Mouse (Mus musculus) lung, embryonic 16.5 days (tissue): ENCODE results near the gene Ctla4. TPM values are rescaled to one million over a fixed set of nuclear protein-coding genes. Genes with fewer than 3 reads are reported as not detected.

Experiments used
- ATAC-seq: fragments of 200-750 bp; cut with Nextera tagmentation; 2 replicates; pipeline ENCODE4 v1.8.0; 2017; ENCODE audit warnings: low read depth, mild to moderate bottlenecking, moderate library complexity
- H3K27ac ChIP-seq: fragments of 300-500 bp; sonication (generic); 2 replicates; pipeline ENCODE4 v1.5.1; 2014; ENCODE audit warnings: mild to moderate bottlenecking, control low read depth, low read length
- H3K27me3 ChIP-seq: fragments of 300-500 bp; sonication (generic); 2 replicates; pipeline ENCODE4 v1.6.1; 2014; ENCODE audit warnings: low read depth, low read length, mixed read lengths; ENCODE audit not compliant: control insufficient read depth, insufficient read depth
- H3K36me3 ChIP-seq: fragments of 300-500 bp; sonication (generic); 2 replicates; pipeline ENCODE4 v1.6.1; 2014; ENCODE audit warnings: low read length; ENCODE audit not compliant: control insufficient read depth, insufficient read depth
- H3K4me1 ChIP-seq: fragments of 300-500 bp; sonication (generic); replicated peaks from 2 replicates; pipeline ENCODE4 v1.6.1; 2014; ENCODE audit warnings: low read length, mixed read lengths; ENCODE audit not compliant: control insufficient read depth, insufficient read depth
- H3K4me2 ChIP-seq: fragments of 300-500 bp; sonication (generic); 2 replicates; pipeline ENCODE4 v1.6.1; 2014; ENCODE audit warnings: low read depth, low read length, control low read depth
- H3K4me3 ChIP-seq: fragments of 300-500 bp; sonication (generic); 2 replicates; pipeline ENCODE4 v1.5.1; 2014; ENCODE audit warnings: mild to moderate bottlenecking, low read length, control low read depth
- H3K9ac ChIP-seq: fragments of 300-500 bp; sonication (generic); 2 replicates; pipeline ENCODE4 v1.6.1; 2014; ENCODE audit warnings: low read length, control low read depth
- H3K9me3 ChIP-seq: fragments of 300-500 bp; sonication (generic); 2 replicates; pipeline ENCODE4 v1.6.1; 2016; ENCODE audit warnings: low read length; ENCODE audit not compliant: control insufficient read depth
- WGBS: fragments of 180-500 bp; shearing (Covaris S2); extraction: QIAGEN DNeasy Blood & Tissue Kit; methylation state at CpG from one replicate; pipeline ENCODE4 v1.1.7; 2014; 5-methylcytosine and 5-hydroxymethylcytosine counted together
- polyA plus RNA-seq: library from polyadenylated mRNA; unstranded; fragments of >200 nt; fragmentation: Nextera tagmentation; extraction: Ambion mirVana; gene quantifications from 2 replicates; pipeline ENCODE4 v1.2.1, GENCODE M21; 2015

Ctla4 gene
- polyA plus RNA-seq, 1 experiment from 2014 or later: 0.25 TPM

GRCm38 (mm10) chr1:60952958-60953357 is 66.2 kb downstream of the Ctla4 start:
- no peak overlapping the region for H3K9ac ChIP-seq
- H3K4me1 ChIP-seq: no peaks in the 10 kb centered on the region
- no peak overlapping the region for H3K4me3 ChIP-seq
- no peaks in the 10 kb centered on the region for H3K36me3 ChIP-seq
- ATAC-seq: no peak
- no peaks in the 10 kb centered on the region for H3K9me3 ChIP-seq
- H3K27ac ChIP-seq: no peak overlapping the region
- no peaks in the 10 kb centered on the region for H3K27me3 ChIP-seq
- H3K4me2 ChIP-seq: no peak overlapping the region
- 46% methylated on average over 7 of the region's 7 CpGs for WGBS

DNA sequence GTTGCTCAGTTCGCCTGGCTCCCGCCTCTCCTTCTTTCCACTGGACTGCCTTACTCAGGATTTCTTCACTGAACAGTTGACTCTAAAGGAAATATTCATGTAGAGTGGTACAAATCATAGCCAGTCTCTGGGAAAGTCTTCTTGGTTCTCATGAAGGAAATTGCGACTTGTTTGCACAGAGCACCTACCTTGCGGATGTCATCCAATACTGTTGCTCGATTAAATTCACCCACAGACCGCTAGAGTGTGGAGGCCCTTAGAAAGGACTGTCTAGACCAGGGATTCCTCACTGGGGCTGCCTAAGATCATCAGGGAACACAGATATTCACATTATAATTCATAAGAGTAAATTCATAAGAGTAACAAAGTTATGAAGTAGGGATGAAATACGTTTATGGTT is 66.9 kb downstream of the Ctla4 start:
- no peak overlapping the region for H3K27ac ChIP-seq

GRCm38 (mm10) chr1:60954759-60955158 is 68.0 kb downstream of the Ctla4 start:
- no peak for ATAC-seq
- Histone ChIP-seq H3K4me3 (no peak overlapping the region), H3K27me3 (no peaks in the 10 kb centered on the region), H3K4me1 (no peaks in the 10 kb centered on the region), H3K36me3 (no peaks in the 10 kb centered on the region), H3K9ac (no peak overlapping the region), H3K9me3 (no peaks in the 10 kb centered on the region), H3K4me2 (no peak overlapping the region), H3K27ac (no peak overlapping the region)
- 70% methylated on average over 2 of the region's 2 CpGs for WGBS

More for the DNA sequence above, 66.9 kb downstream of the Ctla4 start:
- H3K36me3 ChIP-seq: no peaks in the 10 kb centered on the region
- no peak for ATAC-seq
- H3K27me3 ChIP-seq: no peaks in the 10 kb centered on the region
- H3K9ac ChIP-seq: no peak overlapping the region
- no peak overlapping the region for H3K4me2 ChIP-seq
- no peaks in the 10 kb centered on the region for H3K4me1 ChIP-seq
- no peak overlapping the region for H3K4me3 ChIP-seq
- WGBS: 86% methylated on average over 7 of the region's 7 CpGs
- H3K9me3 ChIP-seq: no peaks in the 10 kb centered on the region

- WGBS: 87% methylated on average over 3 of the region's 3 CpGs
Observed at GRCm38 (mm10) chr1:60955186-60955585, 68.4 kb downstream of the Ctla4 start.

DNA sequence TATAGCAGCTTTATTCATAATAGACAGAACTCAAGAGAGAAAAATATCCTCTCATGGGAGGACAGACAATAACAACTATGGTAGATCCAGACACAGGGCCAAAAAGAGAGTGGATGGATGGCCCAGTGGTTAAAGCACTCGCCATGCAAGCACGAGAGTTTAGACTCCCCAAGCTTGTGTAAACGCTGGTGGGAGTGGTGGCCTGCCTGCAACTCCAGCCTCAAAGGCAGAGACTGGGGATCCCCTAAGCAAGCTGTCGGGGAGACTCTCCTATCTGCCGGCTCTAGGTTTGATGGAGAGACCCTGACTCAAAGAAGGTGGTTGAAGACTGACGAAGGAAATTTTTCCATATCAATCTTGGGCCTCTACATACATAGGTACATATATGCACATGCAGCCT is 69.4 kb downstream of the Ctla4 start:
- WGBS: 74% methylated on average over 6 of the region's 6 CpGs
- no peaks in the 10 kb centered on the region; the same call in 1 of the 2 replicates for H3K4me1 ChIP-seq
- no peak overlapping the region for H3K4me2 ChIP-seq
- no peak for ATAC-seq
- H3K27me3 ChIP-seq: no peaks in the 10 kb centered on the region
- H3K4me3 ChIP-seq: no peak overlapping the region
- no peak overlapping the region for H3K9ac ChIP-seq
- no peaks in the 10 kb centered on the region for H3K36me3 ChIP-seq
- no peak overlapping the region for H3K27ac ChIP-seq
- H3K9me3 ChIP-seq: no peaks in the 10 kb centered on the region

More at GRCm38 (mm10) chr1:60955186-60955585, 68.4 kb downstream of the Ctla4 start:
- Histone ChIP-seq H3K4me2 (no peak overlapping the region), H3K27me3 (no peaks in the 10 kb centered on the region), H3K4me3 (no peak overlapping the region), H3K9ac (no peak overlapping the region), H3K27ac (no peak overlapping the region), H3K4me1 (no peaks in the 10 kb centered on the region), H3K36me3 (no peaks in the 10 kb centered on the region), H3K9me3 (no peaks in the 10 kb centered on the region)
- no peak for ATAC-seq

- no peaks in the 10 kb centered on the region for H3K27me3 ChIP-seq
- H3K36me3 ChIP-seq: no peaks in the 10 kb centered on the region
- whole genome bisulfite sequencing: 77% methylated on average over 1 of the region's 1 CpGs
- no peaks in the 10 kb centered on the region; the same call in 1 of the 2 replicates for H3K4me1 ChIP-seq
- no peak for ATAC-seq
- H3K4me3 ChIP-seq: no peak overlapping the region
- H3K9me3 ChIP-seq: no peaks in the 10 kb centered on the region
- H3K4me2 ChIP-seq: no peak overlapping the region
- no peak overlapping the region for H3K9ac ChIP-seq
- no peak overlapping the region for H3K27ac ChIP-seq
Observed at GRCm38 (mm10) chr1:60958287-60958686, 71.5 kb downstream of the Ctla4 start.

DNA sequence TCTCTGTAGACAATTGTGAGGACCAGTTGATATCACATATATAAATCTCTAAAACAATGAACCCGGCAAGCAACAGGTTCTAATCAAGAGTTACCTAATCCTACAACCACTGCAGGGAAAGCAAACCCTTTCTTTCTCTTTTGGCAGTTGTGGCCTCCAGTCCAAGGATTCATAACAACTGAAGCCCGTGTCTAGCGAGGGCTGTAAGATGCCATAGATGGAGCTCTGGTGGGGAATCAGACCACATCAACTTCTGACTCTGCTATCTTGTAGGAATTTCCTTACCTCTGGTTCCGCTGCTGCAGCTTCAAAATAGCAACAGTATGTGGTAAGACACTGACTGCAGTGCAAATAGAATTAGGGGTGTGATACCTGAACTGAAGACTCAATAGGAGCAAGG is 72.4 kb downstream of the Ctla4 start:
- no peaks in the 10 kb centered on the region for H3K27me3 ChIP-seq
- H3K27ac ChIP-seq: no peak overlapping the region
- no peaks in the 10 kb centered on the region for H3K9me3 ChIP-seq
- H3K4me1 ChIP-seq: no peaks in the 10 kb centered on the region; the same call in 1 of the 2 replicates
- H3K4me2 ChIP-seq: no peak overlapping the region
- H3K4me3 ChIP-seq: no peak overlapping the region
- WGBS: 69% methylated on average over 4 of the region's 4 CpGs
- H3K9ac ChIP-seq: no peak overlapping the region
- H3K36me3 ChIP-seq: no peaks in the 10 kb centered on the region
- ATAC-seq: no peak

GRCm38 (mm10) chr1:60960451-60960850 is 73.7 kb downstream of the Ctla4 start:
- ATAC-seq: peak; percentile 80
- Histone ChIP-seq H3K36me3 (no peaks in the 10 kb centered on the region), H3K27ac (no peak overlapping the region), H3K9ac (peak overlapping the region; percentile 37; the same call in 1 of the 2 replicates), H3K9me3 (no peaks in the 10 kb centered on the region), H3K4me3 (peak overlapping the region; percentile 7; the same call in 1 of the 2 replicates), H3K27me3 (no peaks in the 10 kb centered on the region), H3K4me1 (no peaks in the 10 kb centered on the region; the same call in 1 of the 2 replicates), H3K4me2 (peak overlapping the region; percentile 36)
- 32% methylated on average over 11 of the region's 11 CpGs for WGBS

DNA sequence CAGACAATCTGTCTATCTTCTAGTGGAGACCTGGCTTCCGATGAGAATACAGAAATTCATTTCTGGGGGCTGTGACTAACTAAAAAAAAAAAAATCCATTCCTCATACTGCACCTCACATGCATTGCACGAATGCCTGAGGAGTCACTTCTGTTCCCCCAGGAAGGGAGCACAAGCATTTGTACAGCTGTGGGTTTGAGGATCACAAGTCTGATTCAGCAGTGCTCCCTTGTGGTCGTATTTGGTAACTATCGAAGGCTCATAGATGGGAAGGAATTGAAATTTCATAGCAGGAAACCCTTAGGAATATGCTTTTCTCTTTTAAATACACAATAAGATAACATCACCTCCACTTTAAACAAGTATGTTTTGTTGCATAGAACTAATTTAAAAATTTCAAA is 74.3 kb downstream of the Ctla4 start:
- Histone ChIP-seq H3K9ac (no peak overlapping the region), H3K27me3 (no peaks in the 10 kb centered on the region), H3K4me3 (no peak overlapping the region), H3K27ac (no peak overlapping the region), H3K36me3 (no peaks in the 10 kb centered on the region), H3K9me3 (no peaks in the 10 kb centered on the region), H3K4me1 (no peaks in the 10 kb centered on the region; the same call in 1 of the 2 replicates), H3K4me2 (peak overlapping the region; percentile 36)
- ATAC-seq: peak; percentile 64; the same call in 1 of the 2 replicates
- WGBS: 19% methylated on average over 4 of the region's 4 CpGs

DNA sequence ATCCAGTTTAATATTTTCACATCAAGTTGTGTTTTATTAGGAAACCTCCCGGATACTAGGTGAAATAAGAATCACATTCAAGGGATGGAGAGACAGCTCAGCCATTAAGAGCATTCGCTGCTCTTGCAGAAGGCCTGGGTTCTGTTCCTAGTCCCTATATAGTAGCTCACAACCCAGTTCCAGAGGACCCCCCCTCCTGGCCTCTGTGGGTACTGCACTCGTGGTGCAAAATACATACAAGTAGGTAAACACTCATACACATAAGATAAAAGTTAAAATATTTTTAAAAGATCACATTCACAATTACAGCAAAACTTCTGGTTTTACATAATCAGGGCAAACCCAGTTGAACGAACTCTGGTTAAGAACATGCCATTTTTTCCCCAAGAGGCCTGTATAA is 75.3 kb downstream of the Ctla4 start:
- no peaks in the 10 kb centered on the region for H3K36me3 ChIP-seq
- H3K27me3 ChIP-seq: no peaks in the 10 kb centered on the region
- no peak overlapping the region for H3K27ac ChIP-seq
- ATAC-seq: no peak
- WGBS: 87% methylated on average over 4 of the region's 4 CpGs
- no peak overlapping the region for H3K4me2 ChIP-seq
- no peaks in the 10 kb centered on the region for H3K9me3 ChIP-seq
- no peak overlapping the region for H3K9ac ChIP-seq
- no peaks in the 10 kb centered on the region; the same call in 1 of the 2 replicates for H3K4me1 ChIP-seq
- no peak overlapping the region for H3K4me3 ChIP-seq
